Mouse (Mus musculus): ENCODE measurements around the gene Tsr2.

Tsr2 gene

DNA sequence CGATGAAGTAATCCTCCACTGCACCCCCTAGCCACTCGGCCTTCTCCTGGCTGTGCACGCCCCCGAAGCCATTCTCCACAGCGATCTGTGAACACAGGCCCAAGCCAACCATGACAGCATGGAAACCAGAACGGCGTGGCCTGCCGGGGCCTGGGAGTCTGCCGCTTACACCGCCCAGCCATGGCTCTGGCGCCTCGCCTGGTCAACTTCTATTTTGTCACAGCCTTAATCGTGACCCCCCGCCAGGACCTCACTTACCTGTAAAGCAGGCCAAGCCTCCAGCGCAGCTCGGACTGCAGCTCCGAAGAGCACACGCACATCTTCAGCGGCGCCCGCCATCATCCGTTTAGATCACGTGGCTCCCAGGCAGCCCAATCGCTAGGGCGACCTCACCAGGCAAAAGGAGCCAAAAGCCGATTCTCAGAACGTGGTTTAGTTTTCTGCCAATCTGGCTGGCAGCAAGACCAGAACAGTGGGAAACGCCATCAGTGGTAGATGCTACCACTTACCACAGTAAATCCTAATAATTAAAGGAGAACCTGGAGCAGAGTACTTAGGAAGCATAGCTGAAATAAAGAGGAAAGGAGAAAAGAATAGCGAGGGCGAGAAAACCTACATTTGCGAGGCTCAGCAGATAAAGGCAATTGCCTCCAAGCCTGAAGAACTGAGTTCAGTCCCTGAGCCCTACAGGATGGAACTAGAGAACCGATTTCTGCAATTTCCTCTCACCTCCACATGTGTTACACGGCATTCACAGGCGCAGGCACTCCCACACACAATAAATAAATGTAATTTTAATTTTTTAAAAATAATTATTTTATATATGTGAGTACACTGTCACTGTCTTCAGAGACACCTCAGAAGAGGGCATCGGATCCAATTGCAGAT lies at the start of gene Tsr2:
Gene Tsr2, minus strand, starts transcription at position 373 of the 888 bp plus-strand sequence.
- peak; percentile 51 to 71 for DNase-seq (ENCODE audit: low spot score in 2 of 2)

DNA sequence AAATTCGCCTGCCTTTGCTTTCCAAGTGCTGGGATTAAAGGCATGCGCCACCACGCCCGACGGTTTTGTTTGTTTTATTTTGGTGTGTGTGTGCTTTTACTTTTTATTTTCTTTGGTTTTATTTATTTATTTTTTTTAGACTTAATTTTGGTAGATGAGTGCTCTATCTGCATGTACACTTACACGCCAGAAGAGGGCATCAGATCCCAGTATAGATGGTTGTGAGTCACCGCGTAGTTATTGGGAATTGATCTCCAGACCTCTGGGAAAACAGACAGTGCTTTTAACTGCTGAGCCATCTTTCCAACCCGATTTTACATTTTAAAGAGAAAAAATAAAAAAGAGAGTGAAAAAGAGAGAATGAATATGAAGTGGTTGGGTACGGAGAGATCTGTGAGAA lies 36.4 kb upstream of the Tsr2 start:
- DNase-seq (ENCODE audit: low spot score in 2 of 2) = no peak

DNA sequence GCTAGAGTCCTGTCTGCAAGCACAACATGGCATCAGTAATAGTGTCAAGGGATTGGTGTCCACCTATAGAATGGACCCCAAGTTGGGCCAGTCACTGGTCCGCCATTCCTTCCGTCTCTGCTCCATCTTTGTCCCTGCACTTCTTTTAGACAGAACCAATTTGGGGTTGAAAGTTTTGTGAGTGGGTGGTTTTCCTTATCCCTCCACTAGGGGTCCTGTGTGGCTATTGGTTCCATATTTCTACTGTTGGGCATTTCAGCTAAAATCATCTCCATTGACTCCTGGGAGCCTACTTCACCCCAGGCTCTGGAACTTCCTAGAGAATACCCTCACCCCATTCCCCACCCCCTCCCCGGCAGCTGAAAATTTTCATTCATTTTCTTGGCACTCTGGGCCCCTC lies 34.1 kb upstream of the Tsr2 start:
- DNase-seq (ENCODE audit: low spot score in 2 of 2) = no peak

DNA sequence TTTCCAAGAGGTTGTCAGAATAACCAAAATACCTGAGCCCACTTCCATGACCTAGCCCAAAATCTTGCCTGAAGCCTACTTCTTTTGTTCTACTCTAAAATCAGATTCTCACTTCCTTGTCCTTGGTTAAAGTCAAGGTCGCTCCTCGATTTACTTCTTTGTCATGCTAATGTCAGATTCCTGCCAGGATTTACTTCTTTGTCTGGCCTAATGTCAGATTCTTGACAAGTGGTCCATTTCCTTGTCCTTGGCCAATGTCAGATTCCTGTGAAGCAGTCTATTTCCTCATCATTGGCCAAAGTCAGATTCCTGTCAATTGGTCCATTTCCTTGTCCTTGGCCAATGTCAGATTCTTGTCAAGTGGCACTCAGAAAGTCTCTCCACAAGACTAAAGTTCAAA lies 27.6 kb upstream of the Tsr2 start:
- no peak for DNase-seq (ENCODE audit: low spot score in 2 of 2)

DNA sequence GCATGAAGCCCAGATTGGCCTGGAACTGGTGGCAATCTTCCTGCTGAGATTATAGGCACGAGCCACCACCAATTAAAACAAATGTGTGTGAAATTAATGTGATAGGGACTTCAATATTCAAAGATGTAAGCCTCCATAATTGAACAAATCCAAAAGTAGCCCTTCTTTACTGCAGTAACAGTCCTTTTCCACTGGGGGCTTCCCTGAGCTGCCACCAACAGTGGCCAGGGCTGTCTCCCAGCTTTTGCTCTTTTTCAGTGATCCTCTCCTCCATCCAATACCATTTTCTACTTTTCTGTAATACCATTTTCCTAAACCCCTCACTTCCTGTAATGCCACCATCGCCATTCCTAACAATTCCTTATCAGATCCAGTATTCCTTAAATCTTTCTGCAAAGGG lies 21.1 kb upstream of the Tsr2 start:
- no peak for DNase-seq (ENCODE audit: low spot score in 2 of 2)

DNA sequence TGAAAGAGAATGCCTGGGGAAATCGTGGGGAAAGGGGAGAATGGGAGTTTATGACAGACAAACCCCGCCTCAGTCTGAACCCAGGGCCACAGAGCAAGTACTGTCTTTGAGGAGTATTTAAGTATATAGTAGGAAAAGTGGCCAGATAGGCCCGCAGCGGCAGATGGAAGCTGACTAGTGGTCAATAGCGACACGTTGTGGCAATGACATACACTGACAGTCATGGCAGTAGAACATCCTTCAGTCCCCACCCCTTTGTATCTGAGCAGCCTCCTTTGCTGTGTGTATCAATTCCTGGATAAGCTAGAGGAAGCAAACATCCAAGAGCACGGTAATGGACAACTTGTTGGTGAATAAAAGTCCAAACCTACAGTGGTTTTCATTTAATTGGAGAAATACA lies 20.5 kb upstream of the Tsr2 start:
- peak in 1 of 2 experiments; percentile 28 for DNase-seq (ENCODE audit: low spot score in 2 of 2)

DNA sequence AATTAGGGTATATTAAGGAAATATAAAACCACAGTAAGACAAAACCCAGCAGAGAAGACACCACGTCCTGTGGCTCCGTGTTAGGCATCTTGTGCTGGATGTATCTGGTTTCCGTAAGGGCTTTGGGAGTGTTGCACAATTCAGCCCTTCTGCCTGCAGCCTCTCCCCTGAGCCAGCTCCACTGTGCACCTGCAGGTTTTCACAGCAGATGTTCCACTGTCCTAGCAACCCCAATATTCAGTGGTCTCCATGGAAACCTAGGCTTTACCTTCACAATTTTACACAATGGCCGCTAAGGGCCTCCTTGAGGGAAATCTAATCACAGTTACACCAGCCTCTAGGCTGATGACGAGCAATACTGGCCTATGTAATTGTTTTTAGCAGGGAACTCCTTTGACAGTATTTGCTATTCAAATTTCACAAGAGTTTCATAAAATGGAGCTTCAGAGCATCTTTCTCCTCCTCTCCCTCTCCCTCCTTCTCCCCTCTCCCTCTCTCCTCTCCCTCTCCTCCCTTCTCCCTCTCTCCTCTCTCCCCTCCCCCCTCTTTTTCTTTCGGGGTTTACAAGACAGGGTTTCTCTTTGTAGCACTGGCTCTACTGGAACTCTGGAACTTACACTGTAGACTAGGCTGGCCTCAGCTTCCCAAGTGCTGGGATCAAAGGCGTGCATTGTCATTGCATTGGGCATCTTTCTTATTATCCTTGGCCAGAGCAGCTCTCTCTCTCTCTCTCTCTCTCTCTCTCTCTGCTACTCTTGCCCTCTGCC lies 11.1 kb upstream of the Tsr2 start:
- peak in 1 of 2 experiments; percentile 15 for DNase-seq (ENCODE audit: low spot score in 2 of 2)

DNA sequence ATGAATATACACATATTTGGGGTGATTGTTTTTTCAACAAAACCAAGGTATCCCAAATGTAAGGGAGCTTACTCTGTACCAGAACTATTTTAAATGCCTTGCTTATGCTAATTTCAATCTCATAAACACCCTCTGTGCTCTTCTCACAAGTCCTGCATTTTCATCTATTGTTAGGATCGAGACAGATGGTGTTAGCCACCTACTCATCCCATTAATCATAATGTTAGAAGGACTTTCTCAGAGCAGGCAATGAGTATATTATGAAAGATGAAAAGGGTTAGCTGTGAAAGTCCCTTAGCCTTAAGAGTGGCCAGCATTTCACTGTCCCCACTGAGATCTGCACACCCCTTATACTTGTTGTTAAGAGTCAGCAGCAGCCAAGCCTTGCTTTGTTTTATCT lies 8.9 kb downstream of the Tsr2 start:
- peak in 1 of 2 experiments; percentile 39 for DNase-seq (ENCODE audit: low spot score in 2 of 2)

DNA sequence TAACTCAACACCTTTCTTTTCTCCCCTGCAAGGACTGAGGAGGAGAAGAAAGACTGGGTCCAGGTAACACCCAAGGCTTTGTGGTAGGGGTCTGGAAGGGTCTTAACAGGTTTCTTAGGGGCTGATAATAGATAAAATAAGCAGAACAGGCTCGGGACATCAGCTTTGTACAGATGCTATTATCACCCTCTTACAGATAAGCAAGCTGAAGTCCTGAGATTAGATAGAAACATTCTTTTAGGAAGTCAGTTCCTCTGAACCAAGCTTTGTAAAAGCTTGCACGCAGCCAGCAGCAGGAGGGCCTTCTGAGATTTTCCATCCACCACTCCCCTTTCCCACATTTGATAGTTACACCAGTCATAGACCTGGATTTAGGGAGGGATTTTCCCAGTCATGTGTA lies 10.7 kb downstream of the Tsr2 start:
- DNase-seq (ENCODE audit: low spot score in 2 of 2) = no peak

DNA sequence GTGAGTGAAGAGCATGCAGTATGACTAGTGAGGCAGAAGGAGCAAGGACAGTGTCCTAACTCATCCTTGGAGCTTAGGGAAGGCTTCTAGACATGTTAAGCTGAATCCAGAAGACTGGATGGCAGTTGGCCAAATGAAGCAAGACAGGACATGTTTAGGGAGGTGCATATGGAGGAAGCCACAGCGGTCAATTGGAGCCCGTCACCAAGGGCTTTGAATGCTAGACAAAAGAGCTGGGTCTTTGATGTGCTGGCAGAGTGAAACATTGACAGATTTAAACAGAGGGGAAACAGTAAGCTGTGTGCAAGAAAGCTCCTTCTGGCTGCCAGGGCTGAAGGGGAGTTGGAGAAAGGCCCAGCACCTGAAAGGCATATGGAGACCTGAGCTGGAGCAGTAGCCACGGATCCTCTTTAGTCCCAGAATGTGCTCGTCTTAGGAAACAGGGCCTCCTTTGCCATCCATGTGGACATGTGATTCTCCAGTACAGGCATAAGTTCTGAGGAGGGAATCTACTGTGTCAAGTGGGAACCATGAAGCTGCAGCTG lies 19.3 kb downstream of the Tsr2 start:
- DNase-seq (ENCODE audit: low spot score in 2 of 2) = no peak

DNA sequence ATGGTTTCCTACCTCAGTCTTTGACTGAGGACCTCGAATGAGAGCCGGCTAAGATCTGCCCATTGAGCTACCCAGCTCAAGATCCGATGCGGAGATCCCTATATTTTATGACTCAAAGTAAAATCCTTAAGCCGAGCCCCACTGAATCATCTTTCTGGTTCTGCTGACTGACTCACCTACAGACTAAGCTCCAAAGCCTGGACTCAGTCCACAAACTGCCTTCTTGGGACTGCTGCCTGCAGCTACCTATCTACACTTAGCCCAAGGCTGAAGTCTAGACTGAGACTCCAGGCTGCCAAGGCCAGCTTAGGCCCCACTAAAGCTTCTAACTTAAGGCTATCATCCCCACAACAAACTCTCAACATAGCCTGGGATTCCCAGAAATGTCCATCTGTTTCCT lies 20.3 kb downstream of the Tsr2 start:
- DNase-seq (ENCODE audit: low spot score in 2 of 2) = no peak

DNA sequence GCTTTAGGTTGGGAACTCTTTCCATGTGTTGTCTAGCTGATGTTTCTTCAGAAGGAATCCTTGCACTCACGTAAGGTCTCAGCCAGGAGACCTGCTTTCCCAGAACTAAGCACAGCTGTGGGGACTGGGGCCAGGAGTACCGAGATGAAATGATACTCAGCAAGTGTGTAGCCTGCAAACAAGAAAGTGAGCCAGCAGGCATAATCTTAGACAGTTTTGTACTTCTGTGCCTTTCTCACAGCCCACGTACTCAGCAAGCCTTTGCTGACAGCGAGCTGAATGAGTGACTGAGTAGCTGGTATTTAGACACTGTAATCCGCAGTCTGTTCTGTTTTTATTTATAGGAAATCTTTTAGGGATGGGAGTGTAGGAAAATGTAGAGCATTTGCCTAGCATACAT lies 28.5 kb downstream of the Tsr2 start:
- DNase-seq (ENCODE audit: low spot score in 2 of 2) = peak in 1 of 2 experiments; percentile 27

DNA sequence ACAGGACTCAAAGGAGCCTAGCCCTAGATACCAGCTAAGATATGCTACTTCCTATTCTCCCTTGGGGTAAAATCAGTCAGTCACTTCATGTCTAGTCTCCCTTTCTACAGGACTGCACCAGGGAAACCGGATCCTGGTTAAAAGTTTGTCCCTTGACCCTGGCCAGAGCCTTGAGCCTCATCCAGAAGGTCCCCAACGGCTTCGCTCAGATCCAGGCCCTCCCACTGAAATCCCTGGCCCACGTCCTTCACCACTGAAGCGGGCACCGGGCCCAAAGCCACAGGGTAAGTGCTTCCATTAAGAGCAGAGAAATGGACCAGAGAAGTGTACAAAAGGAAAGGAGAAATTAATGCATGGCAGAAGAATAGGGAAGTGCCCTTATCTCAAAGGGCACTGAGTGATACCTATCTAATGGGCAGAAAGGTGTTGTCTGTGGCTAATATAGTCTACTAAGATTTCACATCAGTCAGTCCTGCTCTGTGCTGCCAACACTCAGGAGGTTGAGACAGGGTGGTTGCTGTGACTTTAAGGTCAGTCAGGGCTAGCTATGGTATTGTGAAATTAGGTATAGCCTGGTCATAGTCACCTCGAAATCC lies 30.2 kb downstream of the Tsr2 start:
- DNase-seq (ENCODE audit: low spot score in 2 of 2) = no peak

DNA sequence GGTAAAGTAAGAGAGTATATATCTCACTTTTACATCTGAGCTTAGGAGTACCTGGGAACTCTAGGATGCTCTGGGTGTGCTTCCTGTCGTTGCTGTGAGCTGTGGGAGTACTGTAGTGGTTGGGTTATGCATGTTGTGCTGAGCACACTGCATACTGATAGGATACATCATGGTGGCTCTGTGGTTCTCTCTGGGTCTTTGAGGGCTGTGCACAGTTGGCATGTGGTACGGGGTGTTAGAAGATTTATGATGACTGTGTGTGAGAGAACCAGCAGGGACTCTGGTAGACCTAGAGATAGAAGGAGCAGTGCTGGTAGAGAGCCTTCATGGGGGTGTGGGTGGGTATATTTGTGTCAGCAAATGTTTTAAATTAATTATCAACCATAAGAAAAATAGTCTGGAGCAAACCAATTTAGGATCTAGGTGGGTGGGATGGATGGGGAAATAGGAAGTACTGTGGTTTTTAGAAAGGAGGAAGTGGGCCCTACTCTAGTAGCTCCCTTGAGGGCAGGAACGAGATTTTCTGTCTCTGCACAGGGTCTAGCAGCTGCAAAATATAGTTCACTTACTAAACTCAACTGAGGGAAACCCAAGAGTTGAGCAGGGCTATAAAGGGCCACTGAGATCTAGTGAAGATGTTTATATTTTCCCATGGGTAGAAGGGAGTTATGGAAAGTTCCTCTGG lies 34.6 kb downstream of the Tsr2 start:
- no peak for DNase-seq (ENCODE audit: low spot score in 2 of 2)

DNA sequence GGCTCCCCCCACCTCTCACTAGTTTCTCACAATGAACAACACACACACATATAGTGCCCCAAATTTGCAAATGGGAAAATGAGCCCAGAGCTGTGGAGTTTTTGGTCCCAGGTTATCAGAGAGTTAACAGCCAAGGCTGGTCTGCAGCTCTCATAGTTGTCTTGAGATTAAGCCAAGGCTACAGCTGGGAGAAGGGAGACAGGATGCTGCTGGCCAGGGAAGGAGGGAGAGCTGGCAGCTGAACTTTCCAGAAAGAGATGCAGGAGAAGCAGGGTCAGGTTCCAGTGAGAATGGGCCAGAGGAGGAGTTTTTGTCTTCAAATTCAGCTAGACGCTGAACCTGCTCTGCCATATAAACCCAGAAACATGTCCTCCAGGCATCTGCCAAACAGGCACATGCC lies 37.0 kb downstream of the Tsr2 start:
- DNase-seq (ENCODE audit: low spot score in 2 of 2) = no peak

DNA sequence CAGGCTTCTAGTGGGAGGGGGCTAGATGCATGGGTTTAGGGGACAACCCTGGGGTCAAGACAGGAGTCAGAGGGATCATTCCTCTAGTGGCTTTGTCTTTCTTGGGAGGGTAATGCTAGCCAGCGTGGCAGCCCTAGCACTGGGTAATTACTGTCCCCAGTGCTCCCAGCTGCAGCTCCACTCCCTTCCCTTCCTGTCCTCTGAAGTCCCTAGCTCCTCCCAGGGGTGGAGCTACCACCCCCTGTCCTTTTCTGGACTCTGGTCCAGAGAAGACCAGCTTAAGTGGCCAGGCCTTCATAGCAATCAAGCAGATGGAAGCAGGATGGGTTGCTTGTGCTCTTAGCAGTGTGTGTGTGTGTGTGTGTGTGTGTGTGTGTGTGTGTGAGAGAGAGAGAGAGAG lies 40.8 kb downstream of the Tsr2 start:
- no peak for DNase-seq (ENCODE audit: low spot score in 2 of 2)

DNA sequence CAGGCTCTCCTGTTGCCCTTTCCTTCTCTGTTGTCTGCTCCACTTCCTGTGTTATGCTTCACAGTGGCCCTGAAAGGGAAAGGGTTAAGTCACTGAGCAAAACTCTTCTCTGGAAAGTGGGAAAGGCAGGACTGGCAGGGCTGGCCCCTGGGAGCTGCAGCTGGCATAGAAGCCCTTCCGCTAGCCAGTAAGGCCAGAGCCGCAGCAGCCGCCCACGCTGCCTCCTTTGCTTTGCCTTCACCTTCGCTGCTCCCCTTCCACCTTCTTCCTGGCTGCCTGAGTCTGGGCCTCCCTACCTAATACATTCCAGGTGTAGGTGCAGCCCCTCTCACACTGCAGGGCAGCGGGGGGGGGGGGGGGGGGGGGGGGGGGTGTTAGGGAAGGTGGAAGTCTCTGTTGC lies 41.9 kb downstream of the Tsr2 start:
- no peak for DNase-seq (ENCODE audit: low spot score in 2 of 2)

DNA sequence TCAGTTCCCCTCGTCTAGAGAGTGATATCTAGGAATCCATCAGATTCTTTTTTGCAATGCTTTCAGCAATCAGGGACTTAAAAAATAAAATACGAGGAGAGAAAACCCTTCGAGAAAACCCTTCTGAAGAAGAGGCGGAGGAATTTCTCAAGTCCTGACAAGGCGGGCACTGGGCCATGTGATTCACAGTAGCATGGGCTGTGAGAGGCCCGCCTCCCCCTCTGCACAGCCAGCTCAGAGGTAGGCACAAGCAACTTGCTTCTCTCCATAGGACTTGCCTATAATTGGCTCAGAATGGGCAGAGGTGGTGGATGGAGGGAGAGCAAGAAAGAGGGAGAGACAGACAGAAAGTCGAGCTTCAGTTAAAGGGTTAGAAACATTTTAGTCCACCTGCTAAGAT lies 46.0 kb downstream of the Tsr2 start:
- peak in 1 of 2 experiments; percentile 63 for DNase-seq (ENCODE audit: low spot score in 2 of 2)

DNA sequence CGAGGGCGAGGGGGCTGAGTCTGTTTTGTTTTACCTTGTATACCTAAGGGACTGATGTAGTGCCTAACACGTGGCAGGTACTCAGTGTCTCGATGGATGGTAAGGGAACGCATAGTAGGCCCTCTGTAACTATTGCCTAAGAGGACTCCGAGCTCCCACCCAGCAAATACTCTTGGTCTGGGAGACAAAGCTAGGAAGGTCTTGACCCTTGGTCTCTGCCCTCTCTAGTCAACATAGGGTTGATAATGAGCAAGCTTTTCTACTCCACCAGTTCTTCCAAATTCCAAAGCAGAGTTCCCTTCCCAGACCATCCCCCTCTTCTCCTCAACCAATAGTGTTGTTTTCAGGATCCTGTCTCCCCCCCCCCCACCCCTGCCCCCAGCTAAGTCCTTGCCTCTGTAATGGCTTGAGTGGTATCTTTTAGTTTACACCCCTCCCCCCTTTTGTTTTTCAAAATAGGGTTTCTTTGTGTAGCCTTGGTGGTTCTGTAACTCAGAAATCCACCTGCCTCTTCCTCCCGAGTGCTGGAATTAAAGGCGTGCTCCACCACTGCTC lies 46.6 kb downstream of the Tsr2 start:
- no peak for DNase-seq (ENCODE audit: low spot score in 2 of 2)

DNA sequence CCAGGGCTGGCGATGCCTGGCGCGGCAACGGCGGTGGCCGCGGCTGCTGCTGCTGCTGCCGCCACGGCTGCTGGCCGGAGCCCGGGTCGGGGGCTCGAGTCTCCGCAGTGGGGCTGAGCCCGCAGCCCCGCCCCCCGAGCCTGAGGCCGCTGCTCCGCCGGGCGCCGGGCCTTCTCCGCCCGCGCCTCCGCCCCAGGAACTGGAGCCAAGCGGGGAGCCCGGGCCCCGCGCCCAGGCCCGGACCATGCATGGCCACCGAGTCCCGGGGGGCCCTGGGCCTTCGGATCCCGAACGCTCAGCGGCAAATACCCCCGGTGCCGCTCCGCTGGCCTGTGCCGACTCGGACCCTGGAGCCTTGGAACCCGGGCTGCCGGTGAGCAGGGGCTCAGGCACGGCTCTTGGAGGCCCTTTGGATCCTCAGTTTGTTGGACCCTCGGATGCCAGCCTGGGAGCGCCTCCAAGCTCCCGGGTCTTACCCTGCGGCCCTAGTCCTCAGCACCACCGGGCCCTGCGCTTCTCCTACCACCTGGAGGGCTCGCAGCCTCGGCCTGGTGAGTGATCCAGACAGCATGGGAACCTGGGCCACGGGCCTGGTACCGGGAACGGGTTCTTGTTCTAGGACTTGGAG lies 48.8 kb downstream of the Tsr2 start:
- DNase-seq (ENCODE audit: low spot score in 2 of 2) = no peak
